Mouse (Mus musculus): Measurements from ENCODE around the gene Sspn. TPM values are rescaled to one million over a fixed set of nuclear protein-coding genes. Genes with fewer than 3 reads are reported as not detected.

Sspn gene
- polyA plus RNA-seq (2015; fragmentation: Nextera tagmentation; extraction: Ambion mirVana): 15.0 and 15.5 TPM in 2 replicates

DNA sequence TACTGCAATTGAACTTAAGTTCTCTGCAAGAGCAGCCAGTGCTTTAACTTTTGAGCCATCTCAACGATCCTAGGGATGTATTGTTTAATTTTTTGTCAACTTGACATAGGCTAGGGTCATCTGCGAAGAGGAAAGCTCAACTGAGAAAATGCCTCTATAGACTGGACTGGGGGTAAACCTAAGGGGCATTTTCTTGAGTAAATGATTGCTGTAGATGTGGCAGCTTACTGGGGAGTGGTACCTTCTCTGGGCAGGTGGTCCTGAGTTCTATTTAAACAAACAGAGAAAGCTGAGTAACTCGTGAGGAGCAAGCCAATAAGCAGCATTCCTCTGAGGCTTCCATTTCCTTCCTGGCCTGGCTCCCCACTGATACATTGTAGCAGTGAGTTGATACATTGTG lies at the start of gene Sspn:
Gene Sspn, plus strand, starts transcription at position 301 of the 400 bp plus-strand sequence.

Other genes with a start within 250 kb of the Sspn start
- gene Rassf8, start 184.9 kb upstream of the Sspn start, polyA plus RNA-seq (2015; fragmentation: Nextera tagmentation; extraction: Ambion mirVana): 10.2 and 13.8 TPM in 2 replicates
- 1.7 and 2.2 TPM in 2 replicates for gene Bhlhe41, start 66.1 kb upstream of the Sspn start, polyA plus RNA-seq (2015; fragmentation: Nextera tagmentation; extraction: Ambion mirVana)

All from adrenal gland, postnatal 0 days (tissue).